Mouse (Mus musculus) lung, embryonic 14.5 days (tissue): Measurements from ENCODE around the gene Rhoq. TPM values are rescaled to one million over a fixed set of nuclear protein-coding genes. Genes with fewer than 3 reads are reported as not detected.

Experiments
- ATAC-seq: fragments of 200-750 bp; cut with Nextera tagmentation; 2 replicates; pipeline ENCODE4 v1.8.0; 2017; ENCODE audit warnings: mild to moderate bottlenecking, moderate TSS enrichment, moderate library complexity; ENCODE audit not compliant: insufficient read depth
- DNase-seq: peaks from one replicate; pipeline ENCODE4 v3.0.0-alpha.2; 2015
- H3K27ac ChIP-seq: fragments of 300-500 bp; sonication (generic); 2 replicates; pipeline ENCODE4 v1.5.1; 2014; ENCODE audit warnings: low read depth, mild to moderate bottlenecking, moderate library complexity
- H3K27me3 ChIP-seq: fragments of 300-500 bp; sonication (generic); 2 replicates; pipeline ENCODE4 v1.6.1; 2014; ENCODE audit warnings: low read length, control low read depth; ENCODE audit not compliant: insufficient read depth
- H3K36me3 ChIP-seq: fragments of 300-500 bp; sonication (generic); 2 replicates; pipeline ENCODE4 v1.6.1; 2014; ENCODE audit warnings: control low read depth; ENCODE audit not compliant: insufficient read depth
- H3K4me1 ChIP-seq: fragments of 300-500 bp; sonication (generic); 2 replicates; pipeline ENCODE4 v1.6.1; 2014; ENCODE audit warnings: antibody characterized with exemption, control low read depth; ENCODE audit not compliant: insufficient read depth
- H3K4me2 ChIP-seq: fragments of 300-500 bp; sonication (generic); 2 replicates; pipeline ENCODE4 v1.6.1; 2014; ENCODE audit warnings: mild to moderate bottlenecking
- H3K4me3 ChIP-seq: fragments of 300-500 bp; sonication (generic); 2 replicates; pipeline ENCODE4 v1.5.1; 2014; ENCODE audit warnings: low read depth, low read length
- H3K9ac ChIP-seq: fragments of 300-500 bp; sonication (generic); 2 replicates; pipeline ENCODE4 v1.6.1; 2014
- H3K9me3 ChIP-seq: fragments of 300-500 bp; sonication (generic); 2 replicates; pipeline ENCODE4 v1.6.1; 2016; ENCODE audit warnings: low read depth, low read length, control low read depth
- CTCF ChIP-seq: IDR thresholded peaks from 2 replicates; pipeline ENCODE4 v1.5.1; 2016; ENCODE audit warnings: antibody characterized with exemption, low read depth
- WGBS: fragments of 180-500 bp; shearing (Covaris S2); extraction: QIAGEN DNeasy Blood & Tissue Kit; methylation state at CpG from one replicate; pipeline ENCODE4 v1.1.7; 2014; 5-methylcytosine and 5-hydroxymethylcytosine counted together
- polyA plus RNA-seq: library from polyadenylated mRNA; unstranded; fragments of >200 nt; fragmentation: Nextera tagmentation; extraction: Ambion mirVana; gene quantifications from 2 replicates; pipeline ENCODE4 v1.2.1, GENCODE M21; 2014

Gene Rhoq
- polyA plus RNA-seq, 1 experiment from 2014 or later, result 17.6 TPM

- H3K4me2 ChIP-seq, result no peak overlapping the region
- DNase-seq (no peak), ATAC-seq (no peak)
- H3K9ac ChIP-seq, result no peak overlapping the region
- TF ChIP-seq CTCF, result no peak
- no peaks in the 10 kb centered on the region for H3K36me3 ChIP-seq
- no peaks in the 10 kb centered on the region for H3K9me3 ChIP-seq
- no peaks in the 10 kb centered on the region for H3K4me1 ChIP-seq
- H3K27me3 ChIP-seq, result no peaks in the 10 kb centered on the region
- 71% methylated on average over 6 of the region's 6 CpGs for WGBS
- no peak overlapping the region for H3K27ac ChIP-seq
- no peak overlapping the region for H3K4me3 ChIP-seq
Measured at GRCm38 (mm10) chr17:86943158-86943557, 19.7 kb upstream of the Rhoq start.

DNA sequence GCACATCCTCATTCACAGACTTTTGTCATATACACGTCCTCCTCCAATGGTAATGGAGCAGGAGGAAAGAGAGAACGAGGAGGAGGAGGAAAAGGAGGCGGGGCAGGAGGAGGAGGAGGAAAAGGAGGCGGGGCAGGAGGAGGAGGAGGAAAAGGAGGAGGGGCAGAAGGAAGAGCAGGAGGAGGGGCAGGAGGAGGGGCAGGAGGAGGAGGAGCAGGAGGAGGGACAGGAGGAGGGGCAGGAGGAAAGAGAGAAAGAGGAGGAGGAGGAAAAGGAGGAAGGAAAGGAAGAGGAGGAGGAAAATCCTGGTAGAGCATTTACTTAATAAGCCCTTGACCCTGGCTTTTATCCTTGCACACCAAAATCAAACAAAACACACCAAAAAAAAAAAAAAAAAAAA is 16.8 kb upstream of the Rhoq start:
- TF ChIP-seq CTCF, result no peak
- ATAC-seq (no peak), DNase-seq (no peak)
- H3K9ac ChIP-seq, result no peak overlapping the region
- no peaks in the 10 kb centered on the region for H3K4me1 ChIP-seq
- H3K27ac ChIP-seq, result no peak overlapping the region
- WGBS, result 43% methylated on average over 4 of the region's 4 CpGs
- no peaks in the 10 kb centered on the region for H3K36me3 ChIP-seq
- no peaks in the 10 kb centered on the region for H3K27me3 ChIP-seq
- no peak overlapping the region for H3K4me2 ChIP-seq
- no peak overlapping the region for H3K4me3 ChIP-seq
- H3K9me3 ChIP-seq, result no peaks in the 10 kb centered on the region

DNA sequence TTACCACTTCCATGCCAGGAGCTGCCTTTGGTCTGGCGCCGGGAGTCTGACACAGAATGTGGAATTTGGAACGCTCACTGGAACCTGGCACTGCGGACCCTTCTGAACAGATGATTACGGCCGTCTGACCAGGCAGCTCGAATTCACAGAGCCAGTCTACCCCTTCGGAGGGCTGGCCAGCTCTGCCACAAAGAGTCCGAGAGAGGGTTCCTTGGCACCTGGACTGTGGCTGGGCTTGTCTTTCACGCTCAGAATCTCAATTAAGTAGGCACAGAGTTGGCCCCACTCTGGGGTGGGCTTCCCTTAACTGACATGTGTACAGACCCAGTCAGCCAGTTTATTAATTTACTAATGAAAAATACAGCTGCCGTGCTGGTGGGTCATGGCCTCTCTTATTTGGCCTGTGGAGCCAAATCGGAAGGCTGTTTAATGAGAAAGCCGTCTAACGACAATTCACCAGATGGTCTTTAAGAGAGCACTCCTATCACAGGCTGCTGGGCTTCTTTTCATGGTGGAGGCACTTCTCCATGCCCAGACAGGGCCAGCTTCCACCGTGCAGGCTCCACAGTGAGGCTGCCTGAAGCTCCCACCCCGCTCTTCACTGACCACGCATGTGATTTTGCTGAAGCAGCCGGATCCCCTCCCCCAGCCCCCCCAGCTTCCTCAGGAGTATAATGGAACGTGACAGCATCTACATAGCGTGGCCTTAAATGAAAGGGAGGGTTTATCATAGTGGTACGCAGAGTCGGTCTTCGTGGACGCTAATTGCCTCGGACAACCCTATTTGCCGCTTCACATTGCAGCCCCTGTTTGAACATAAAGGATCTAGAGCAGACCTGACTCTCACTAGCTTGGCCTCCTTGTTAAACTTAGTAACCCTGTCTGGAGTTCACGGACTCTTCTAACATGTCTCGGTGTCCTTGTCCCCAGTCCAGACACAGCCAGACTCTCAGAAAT is 14.8 kb upstream of the Rhoq start, which contains the start of gene Atp6v1e2:
Gene Atp6v1e2, minus strand, starts transcription at position 58 of the 957 bp plus-strand sequence.
- WGBS, result 82% methylated on average over 28 of the region's 28 CpGs

DNA sequence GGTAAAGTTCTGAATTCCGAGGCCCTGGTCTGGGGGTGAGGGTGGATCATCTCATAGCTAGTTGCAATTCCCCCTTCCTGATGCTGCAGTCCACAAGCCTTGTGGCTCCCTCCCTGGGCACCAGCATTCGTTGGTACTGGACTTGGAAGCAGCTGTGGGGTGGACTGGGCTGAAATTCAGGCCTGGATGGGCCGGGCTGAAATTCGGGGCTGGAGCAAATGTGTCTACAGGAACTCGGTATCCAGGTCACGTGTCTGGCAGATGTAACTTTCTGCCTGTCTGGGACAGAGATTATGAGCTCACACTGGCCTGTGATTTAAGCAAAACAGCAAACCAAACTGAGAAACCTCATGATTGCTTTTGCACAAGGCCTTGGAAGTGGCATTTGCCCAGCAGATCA is 14.1 kb upstream of the Rhoq start:
- Histone ChIP-seq H3K4me1 (no peaks in the 10 kb centered on the region), H3K9ac (no peak overlapping the region), H3K27ac (no peak overlapping the region), H3K27me3 (no peaks in the 10 kb centered on the region), H3K9me3 (no peaks in the 10 kb centered on the region), H3K4me3 (no peak overlapping the region), H3K36me3 (no peaks in the 10 kb centered on the region), H3K4me2 (no peak overlapping the region)
- 56% methylated on average over 6 of the region's 6 CpGs for WGBS
- DNase-seq (no peak), ATAC-seq (no peak)
- no peak for TF ChIP-seq CTCF

More for the DNA sequence above, 14.8 kb upstream of the Rhoq start, which contains the start of gene Atp6v1e2:
- no peak within 1 kb of the TSS for H3K27ac ChIP-seq
- H3K4me3 ChIP-seq, result no peak within 1 kb of the TSS
- no peaks in the 10 kb centered on the region for H3K36me3 ChIP-seq
- H3K4me2 ChIP-seq, result no peak within 1 kb of the TSS
- ATAC-seq, result no peak
- H3K4me1 ChIP-seq, result no peaks in the 10 kb centered on the region
- H3K9ac ChIP-seq, result no peak within 1 kb of the TSS
- DNase-seq, result no peak
- no peaks in the 10 kb centered on the region for H3K27me3 ChIP-seq
- no peak for TF ChIP-seq CTCF
- H3K9me3 ChIP-seq, result no peaks in the 10 kb centered on the region

DNA sequence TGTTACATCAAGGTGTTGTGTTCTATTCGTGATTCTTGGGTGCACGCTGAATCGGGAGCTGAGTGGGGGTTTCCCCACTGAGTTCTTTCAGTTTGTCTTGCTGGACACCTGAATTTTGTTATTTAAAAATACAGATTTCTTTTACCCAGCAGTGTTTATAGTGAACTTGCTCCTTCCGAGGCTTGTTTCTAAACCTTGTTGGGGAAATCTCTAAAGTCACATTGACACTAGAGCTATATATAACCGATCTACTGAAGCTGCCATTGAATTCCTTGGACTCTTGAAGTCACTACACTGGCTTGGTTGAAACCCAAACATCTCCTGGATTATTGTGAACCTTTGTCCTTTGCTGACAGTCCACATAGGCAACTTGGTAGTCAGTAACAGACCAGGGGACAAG is 5.6 kb upstream of the Rhoq start:
- no peaks in the 10 kb centered on the region for H3K27me3 ChIP-seq
- H3K4me2 ChIP-seq, result no peak overlapping the region
- no peak overlapping the region for H3K4me3 ChIP-seq
- H3K27ac ChIP-seq, result no peak overlapping the region
- no peak for ATAC-seq
- H3K4me1 ChIP-seq, result peaks cover 12% of the 10 kb centered on the region
- H3K36me3 ChIP-seq, result no peaks in the 10 kb centered on the region
- TF ChIP-seq CTCF, result no peak
- no peak overlapping the region for H3K9ac ChIP-seq
- no peak for DNase-seq
- 84% methylated on average over 5 of the region's 5 CpGs for WGBS
- no peaks in the 10 kb centered on the region for H3K9me3 ChIP-seq

- no peak overlapping the region for H3K4me2 ChIP-seq
- peaks cover 12% of the 10 kb centered on the region for H3K4me1 ChIP-seq
- DNase-seq (no peak), ATAC-seq (no peak)
- no peak overlapping the region for H3K4me3 ChIP-seq
- 74% methylated on average over 14 of the region's 14 CpGs for WGBS
- no peaks in the 10 kb centered on the region for H3K27me3 ChIP-seq
- TF ChIP-seq CTCF, result no peak
- no peaks in the 10 kb centered on the region for H3K9me3 ChIP-seq
- H3K27ac ChIP-seq, result no peak overlapping the region
- no peak overlapping the region for H3K9ac ChIP-seq
- H3K36me3 ChIP-seq, result no peaks in the 10 kb centered on the region
Measured at GRCm38 (mm10) chr17:86957968-86958367, 4.9 kb upstream of the Rhoq start.

- peaks cover 25% of the 10 kb centered on the region for H3K4me1 ChIP-seq
- TF ChIP-seq CTCF, result no peak
- no peaks in the 10 kb centered on the region for H3K9me3 ChIP-seq
- WGBS, result 49% methylated on average over 8 of the region's 8 CpGs
- DNase-seq (peak; percentile 41), ATAC-seq (no peak)
- no peak overlapping the region for H3K9ac ChIP-seq
- peak overlapping the region; percentile 76; the same call in 1 of the 2 replicates for H3K4me3 ChIP-seq
- peak overlapping the region; percentile 87; the same call in 1 of the 2 replicates for H3K4me2 ChIP-seq
- no peaks in the 10 kb centered on the region for H3K27me3 ChIP-seq
- 0 out of 2 replicates have a peak, but pooled peaks cover 4% of the 10 kb centered on the region for H3K36me3 ChIP-seq
- H3K27ac ChIP-seq, result peak overlapping the region; percentile 94; the same call in 1 of the 2 replicates
Measured at GRCm38 (mm10) chr17:86961301-86961841, 1.5 kb upstream of the Rhoq start.
